Comparison of ENCODE assay signal across 11 mouse cellular contexts in the genomic region with DNA sequence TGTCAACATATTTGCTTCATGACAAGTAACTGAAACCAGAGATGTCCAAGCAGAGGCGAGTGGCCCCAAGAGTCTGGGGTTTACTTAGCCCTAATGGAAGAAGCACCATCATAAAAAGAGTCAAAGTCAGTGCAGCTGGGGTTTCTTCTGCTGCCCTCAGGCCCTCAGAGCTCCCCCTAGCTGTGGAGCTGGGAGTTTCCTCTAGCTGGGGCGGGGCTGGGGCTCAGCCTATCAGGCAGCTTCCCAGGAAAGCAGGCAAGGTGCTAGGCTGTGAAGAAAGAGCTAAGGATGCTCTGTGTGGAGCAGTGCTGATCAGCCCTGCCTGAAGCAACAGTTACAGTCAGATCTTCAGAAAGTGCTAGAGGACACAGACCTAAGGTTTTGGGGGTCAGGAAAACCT. TPM values are rescaled to one million over a fixed set of nuclear protein-coding genes. Genes with fewer than 3 reads are reported as not detected.
A peak's percentile ranks its signal among the peaks of the same experiment; 100 is the strongest.
DNase-seq lines count a peak whose midpoint lies in the region; ATAC-seq and TF ChIP-seq lines count a peak whose summit lies in the region.
"Had no signal": no experiment of that assay in that cellular context is flagged by ENCODE, and none has a peak within 500 bp of the region (broad histone marks: within the 10 kb centered on the region; RNA-seq: fewer than 3 reads in every experiment).

No protein-coding gene starts in this region.

- no peak overlapping the region for H3K4me3 ChIP-seq in kidney, postnatal 0 days (replicated peaks; ENCODE audit: low read depth, low read length)
- H3K4me3 ChIP-seq in ES-Bruce4 (ENCODE audit: low read depth, low read length) = no peak overlapping the region
- H3K4me3 ChIP-seq in hindbrain, embryonic 13.5 days = no peak overlapping the region
- H3K4me3 ChIP-seq: forebrain, embryonic 12.5 days; midbrain, embryonic 13.5 days had no signal

- TF ChIP-seq CTCF in kidney, postnatal 0 days (IDR thresholded peaks at IDR 0.05; ENCODE audit: low read depth) = peak; percentile 13; the same call in 1 of the 2 replicates
- peak; percentile 44 for TF ChIP-seq CTCF in ES-Bruce4 (IDR thresholded peaks at IDR 0.05; ENCODE audit: low read depth, low read length)

- H3K9ac ChIP-seq in kidney, postnatal 0 days (ENCODE audit: low read depth, low read length) = no peak overlapping the region
- no peak overlapping the region for H3K9ac ChIP-seq in ES-Bruce4 (ENCODE audit: low read depth, poor library complexity, severe bottlenecking)
- no peak overlapping the region for H3K9ac ChIP-seq in hindbrain, embryonic 13.5 days
- H3K9ac ChIP-seq: forebrain, embryonic 12.5 days; midbrain, embryonic 13.5 days had no signal

- no peaks in the 10 kb centered on the region for H3K4me1 ChIP-seq in kidney, postnatal 0 days (replicated peaks; ENCODE audit: insufficient read depth, low read length)
- H3K4me1 ChIP-seq in ES-Bruce4 (ENCODE audit: control insufficient read depth, insufficient read depth, low read length) = peaks cover 1% of the 10 kb centered on the region
- no peaks in the 10 kb centered on the region for H3K4me1 ChIP-seq in hindbrain, embryonic 13.5 days (replicated peaks)
- H3K4me1 ChIP-seq: forebrain, embryonic 12.5 days; midbrain, embryonic 13.5 days had no signal

- no peaks in the 10 kb centered on the region for H3K27me3 ChIP-seq in kidney, postnatal 0 days (ENCODE audit: insufficient read depth, low read length)
- H3K27me3 ChIP-seq in ES-Bruce4 (ENCODE audit: control insufficient read depth, insufficient read depth, low read length, poor library complexity, severe bottlenecking) = no peaks in the 10 kb centered on the region
- H3K27me3 ChIP-seq in hindbrain, embryonic 13.5 days = no peaks in the 10 kb centered on the region
- H3K27me3 ChIP-seq: forebrain, embryonic 12.5 days; midbrain, embryonic 13.5 days had no signal

- no peaks in the 10 kb centered on the region for H3K9me3 ChIP-seq in kidney, postnatal 0 days (replicated peaks; ENCODE audit: low read length)
- no peaks in the 10 kb centered on the region for H3K9me3 ChIP-seq in ES-Bruce4 (replicated peaks; ENCODE audit: control insufficient read depth, insufficient read depth, low read length, poor library complexity, severe bottlenecking)
- no peaks in the 10 kb centered on the region for H3K9me3 ChIP-seq in hindbrain, embryonic 13.5 days
- H3K9me3 ChIP-seq: forebrain, embryonic 12.5 days; midbrain, embryonic 13.5 days had no signal

- TF ChIP-seq EP300 in ES-Bruce4 (IDR thresholded peaks at IDR 0.05; ENCODE audit: insufficient read depth, low read depth, low read length) = no peak

- H3K27ac ChIP-seq in kidney, postnatal 0 days = no peak overlapping the region
- no peak overlapping the region for H3K27ac ChIP-seq in ES-Bruce4 (ENCODE audit: insufficient read depth, low read length)
- no peak overlapping the region for H3K27ac ChIP-seq in hindbrain, embryonic 13.5 days
- H3K27ac ChIP-seq: forebrain, embryonic 12.5 days; midbrain, embryonic 13.5 days had no signal

- TF ChIP-seq POLR2A in ES-Bruce4 (IDR thresholded peaks at IDR 0.05; ENCODE audit: insufficient read depth, low read length) = no peak

- H3K4me2 ChIP-seq in kidney, postnatal 0 days (ENCODE audit: low read length) = no peak overlapping the region
- no peak overlapping the region for H3K4me2 ChIP-seq in hindbrain, embryonic 13.5 days
- H3K4me2 ChIP-seq: forebrain, embryonic 12.5 days; midbrain, embryonic 13.5 days had no signal

- H3K36me3 ChIP-seq in kidney, postnatal 0 days (ENCODE audit: insufficient read depth, low read length) = peaks cover 29% of the 10 kb centered on the region
- peaks cover 16% of the 10 kb centered on the region for H3K36me3 ChIP-seq in ES-Bruce4 (ENCODE audit: control insufficient read depth, insufficient read depth, low read length, poor library complexity, severe bottlenecking)
- peaks cover 54% of the 10 kb centered on the region for H3K36me3 ChIP-seq in hindbrain, embryonic 13.5 days

- no peak for ATAC-seq in kidney, postnatal 0 days (replicated peaks; ENCODE audit: low FRiP score, low read depth)
- ATAC-seq in erythroblast, adult 5-6 weeks (replicated peaks; ENCODE audit: low FRiP score, poor library complexity, severe bottlenecking) = 0 out of 2 replicates have a peak, but pooled peaks have one; percentile 75
- no peak for ATAC-seq in hindbrain, embryonic 13.5 days (ENCODE audit: low FRiP score)
- ATAC-seq: midbrain, embryonic 13.5 days had no signal

- no peak for DNase-seq in kidney, postnatal 0 days (ENCODE audit: low spot score)
- no peak for DNase-seq in kidney, postnatal 4 days
- peak; percentile 20 to 68 for DNase-seq in spleen, postnatal 4 days (ENCODE audit: low spot score in 2 of 2)
- DNase-seq in layer of hippocampus, adult 18-20 months (ENCODE audit: low spot score in 2 of 2) = no peak
- no peak for DNase-seq in embryo, embryonic 11 days
- DNase-seq: heart, postnatal 4 days had no signal

- WGBS in kidney, postnatal 0 days = 93% methylated on average over 2 of the region's 2 CpGs
- WGBS in hindbrain, embryonic 13.5 days = 95% methylated on average over 2 of the region's 2 CpGs

RNA-seq across cellular contexts. Expression of a gene that starts 51.2 kb away (rescaled TPM):
- polyA plus RNA-seq in kidney, postnatal 0 days (2015; fragmentation: Nextera tagmentation; extraction: Ambion mirVana) = 22.9 and 25.6 TPM in 2 replicates
- 57.9 and 67.9 TPM in 2 replicates for polyA plus RNA-seq in ES-Bruce4 (2011; ENCODE audit: insufficient read depth, insufficient read length, low read depth, missing spikeins)
- 10.0 and 14.4 TPM in 2 replicates for total RNA-seq in erythroblast, adult 5-6 weeks (2015; ENCODE audit: low replicate concordance)
- 8.4 and 12.0 TPM in 2 replicates for total RNA-seq in erythroblast, adult 5-6 weeks (2017; ENCODE audit: low replicate concordance)
- 10 to 100 TPM; 52.2 to 58.4 TPM for total RNA-seq in layer of hippocampus, adult 18-20 months (2021)
- 8.5 and 9.7 TPM in 2 replicates for polyA plus RNA-seq in hindbrain, embryonic 13.5 days (2015; fragmentation: Nextera tagmentation; extraction: Ambion mirVana)

Comparison
In these comparisons a context has a peak if more than half of its experiments do, and no peak if none do; other contexts are left out.
1. DNase-seq: peak in spleen, postnatal 4 days (2 of 2); none in kidney, postnatal 0 days (single experiment), kidney, postnatal 4 days (0 of 2), layer of hippocampus, adult 18-20 months (0 of 2) and embryo, embryonic 11 days (single experiment).